Mouse (Mus musculus): ENCODE data around the gene Dock1.

Dock1 gene

GRCm38 (mm10) chr7:135159606-135160005 is 489.2 kb downstream of the Dock1 start:
- no peak for DNase-seq (ENCODE audit: low spot score)

GRCm38 (mm10) chr7:135165155-135165554 is 494.7 kb downstream of the Dock1 start:
- peak; percentile 15 for DNase-seq (ENCODE audit: low spot score)

- DNase-seq (ENCODE audit: low spot score), result no peak
These were observed 499.5 kb downstream of the Dock1 start for GRCm38 (mm10) chr7:135169936-135170335.

- DNase-seq (ENCODE audit: low spot score), result no peak
These were observed 501.8 kb downstream of the Dock1 start for GRCm38 (mm10) chr7:135172219-135172618.

- no peak for DNase-seq (ENCODE audit: low spot score)
These were observed 523.7 kb downstream of the Dock1 start for GRCm38 (mm10) chr7:135194190-135194589.

- DNase-seq (ENCODE audit: low spot score), result no peak
These were observed 525.2 kb downstream of the Dock1 start for GRCm38 (mm10) chr7:135195631-135196030.

GRCm38 (mm10) chr7:135196828-135197227 is 526.4 kb downstream of the Dock1 start:
- no peak for DNase-seq (ENCODE audit: low spot score)

GRCm38 (mm10) chr7:135203920-135204319 is 533.5 kb downstream of the Dock1 start:
- no peak for DNase-seq (ENCODE audit: low spot score)

GRCm38 (mm10) chr7:135205111-135205510 is 534.7 kb downstream of the Dock1 start:
- DNase-seq (ENCODE audit: low spot score), result no peak

GRCm38 (mm10) chr7:135208947-135209567 is 538.6 kb downstream of the Dock1 start:
- no peak for DNase-seq (ENCODE audit: low spot score)

- DNase-seq (ENCODE audit: low spot score), result no peak
These were observed 539.8 kb downstream of the Dock1 start for GRCm38 (mm10) chr7:135210296-135210695.

- DNase-seq (ENCODE audit: low spot score), result no peak
These were observed 540.4 kb downstream of the Dock1 start for GRCm38 (mm10) chr7:135210831-135211230.

- peak; percentile 10 for DNase-seq (ENCODE audit: low spot score)
These were observed 542.1 kb downstream of the Dock1 start for GRCm38 (mm10) chr7:135212505-135212904.

GRCm38 (mm10) chr7:135221475-135221874 is 551.0 kb downstream of the Dock1 start:
- no peak for DNase-seq (ENCODE audit: low spot score)
